Mouse (Mus musculus) cerebellum, adult 8-10 months (tissue): Measurements from ENCODE around the gene Plch2.

Experiments
- DNase-seq: peaks from one replicate; pipeline ENCODE4 v3.0.0; 2022

The Plch2 gene

DNA sequence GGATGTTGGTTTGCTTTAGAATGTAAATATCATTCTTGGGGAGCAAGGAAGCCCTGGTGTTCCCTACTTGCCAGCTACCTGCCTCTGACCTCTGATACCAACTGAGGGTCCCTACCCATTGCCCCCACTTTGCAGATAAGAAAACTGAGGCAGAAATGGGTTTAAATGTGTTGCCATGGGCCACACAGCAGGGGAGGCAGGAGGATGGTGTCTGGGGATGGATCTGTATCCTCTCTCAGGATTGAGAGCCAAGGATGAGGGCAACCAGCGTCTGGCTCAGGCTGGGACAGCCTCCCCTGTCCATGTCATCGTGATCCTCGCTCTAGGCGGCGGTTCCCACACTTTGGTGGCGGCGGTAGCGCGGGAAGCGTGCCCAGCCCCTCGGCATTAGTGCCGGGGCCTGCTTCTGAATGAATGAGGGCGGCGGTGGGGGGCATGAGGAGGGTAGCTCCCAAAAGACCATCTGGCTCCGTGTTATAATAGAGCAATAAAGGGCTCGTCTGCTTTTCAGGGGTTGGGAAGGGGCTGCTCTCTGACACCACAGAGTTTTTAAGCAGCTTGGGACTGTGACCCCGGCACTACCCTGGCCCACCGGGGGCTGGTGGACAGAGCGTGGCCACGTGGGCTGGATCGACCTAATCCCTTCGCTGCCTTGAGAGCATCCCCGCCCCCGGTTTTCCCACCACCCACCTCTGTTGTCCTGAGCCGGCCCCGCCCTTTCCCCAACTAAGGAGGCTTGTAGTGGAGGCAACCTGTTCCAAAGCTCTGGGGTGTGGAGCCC lies 103.9 kb downstream of the Plch2 start:
- DNase-seq = no peak

DNA sequence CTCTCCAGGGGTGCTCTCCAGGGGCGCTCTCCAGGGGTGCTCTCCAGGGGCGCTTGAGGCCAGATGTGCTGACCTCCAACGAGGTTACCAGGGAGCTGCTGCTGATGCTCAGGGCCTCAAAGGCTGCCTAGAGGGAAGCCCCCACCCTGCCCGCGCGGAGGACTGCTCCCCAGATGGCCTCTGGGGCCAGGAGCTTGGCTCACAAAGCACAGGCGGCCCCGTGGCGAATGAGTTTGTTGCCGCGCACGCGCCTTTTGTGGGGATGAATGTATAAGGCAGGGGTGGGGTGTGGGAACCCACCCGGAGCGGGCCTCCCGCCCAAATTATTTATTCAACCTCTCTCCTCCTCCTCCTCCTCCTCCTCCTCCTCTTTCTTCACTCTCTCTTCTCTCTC lies 107.0 kb downstream of the Plch2 start:
- DNase-seq = no peak

DNA sequence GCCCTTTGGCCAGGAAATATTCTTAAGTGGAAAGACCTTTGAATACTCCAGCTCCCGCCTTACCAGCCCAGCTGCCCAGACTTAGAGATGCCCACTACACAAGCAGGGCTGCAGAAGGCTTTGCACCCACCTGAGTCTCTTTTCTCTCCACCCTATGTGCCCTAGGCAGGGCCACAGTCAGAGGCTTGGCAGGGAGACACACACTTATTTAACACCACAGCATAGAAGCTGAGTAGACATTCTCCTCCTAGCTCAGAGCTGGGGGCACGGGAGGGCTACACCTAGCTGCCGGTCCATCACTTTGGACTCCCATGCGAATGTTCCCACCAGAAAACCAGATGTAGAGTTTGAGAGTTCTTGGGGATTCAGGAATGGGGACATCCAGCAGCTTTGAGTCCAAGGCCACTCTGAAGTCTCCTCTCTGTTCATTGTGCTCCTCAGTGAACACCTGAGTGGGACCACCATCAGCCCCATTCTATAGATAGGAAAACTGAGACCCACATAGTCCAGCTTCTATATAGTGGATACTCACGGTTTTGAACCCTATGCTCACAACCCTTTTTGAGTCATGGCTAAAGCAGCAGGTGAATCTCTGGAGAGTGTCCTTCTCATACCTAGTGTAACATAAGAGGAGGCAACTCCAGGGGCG lies 107.5 kb downstream of the Plch2 start:
- no peak for DNase-seq

DNA sequence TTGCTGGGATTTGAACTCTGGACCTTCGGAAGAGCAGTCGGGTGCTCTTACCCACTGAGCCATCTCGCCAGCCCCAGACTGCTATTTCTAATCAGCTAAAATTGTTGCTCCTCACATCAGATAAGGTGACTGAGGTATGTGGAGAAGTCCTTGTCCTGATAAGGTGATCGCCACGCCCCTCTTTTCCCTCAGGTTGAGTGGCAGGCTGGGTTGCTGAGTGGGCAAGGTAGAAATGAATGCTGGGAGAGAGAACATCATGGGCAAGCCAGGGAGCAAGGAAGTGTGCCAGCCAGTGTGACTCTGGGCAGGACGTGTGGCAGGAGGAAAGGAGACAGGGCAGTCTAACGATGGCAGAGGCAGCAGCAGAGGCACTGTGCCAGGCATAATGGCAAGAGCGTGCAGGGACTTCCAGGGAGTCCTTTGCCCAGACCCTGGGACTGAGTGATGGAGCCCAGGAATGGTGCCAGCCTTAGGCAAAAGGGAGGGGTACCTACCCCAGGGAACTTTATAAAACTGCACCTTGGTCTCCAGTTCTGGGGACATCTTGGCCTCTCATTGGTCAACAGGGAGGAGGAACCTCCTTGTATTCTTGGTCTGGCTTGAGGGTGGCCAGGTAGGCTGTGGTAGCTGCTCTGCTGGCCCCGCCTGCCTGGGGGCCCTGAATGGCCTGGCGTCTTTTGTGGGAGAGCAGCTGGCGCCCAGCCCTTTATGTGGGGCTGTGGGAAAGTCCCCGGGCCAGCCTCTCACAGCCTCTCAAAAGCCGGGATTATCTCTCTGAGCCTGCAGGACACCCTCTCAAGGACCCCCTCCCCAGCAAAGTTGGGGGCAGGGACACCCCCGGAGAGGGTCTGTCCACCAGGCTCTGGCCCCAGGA lies 108.3 kb downstream of the Plch2 start:
- no peak for DNase-seq

DNA sequence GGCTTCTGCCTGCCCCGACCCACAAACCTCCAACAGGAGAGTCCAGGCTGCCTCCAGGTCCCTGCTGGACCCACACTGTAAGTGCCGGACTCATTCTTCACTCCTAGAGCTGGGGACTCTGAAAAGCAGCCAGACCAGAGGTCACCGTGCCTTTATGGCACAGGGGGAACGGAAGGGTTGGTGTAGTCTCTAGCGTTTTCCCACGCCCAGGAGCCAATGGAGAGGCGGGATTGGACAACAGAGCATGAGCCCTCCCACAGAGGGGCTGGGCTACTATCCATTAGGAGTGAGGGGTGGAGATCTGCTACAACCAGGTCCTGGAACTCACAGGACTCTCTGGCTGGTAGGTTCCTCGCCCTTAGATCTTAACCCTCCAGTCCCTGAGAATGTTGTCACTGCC lies 110.3 kb downstream of the Plch2 start:
- DNase-seq = no peak

DNA sequence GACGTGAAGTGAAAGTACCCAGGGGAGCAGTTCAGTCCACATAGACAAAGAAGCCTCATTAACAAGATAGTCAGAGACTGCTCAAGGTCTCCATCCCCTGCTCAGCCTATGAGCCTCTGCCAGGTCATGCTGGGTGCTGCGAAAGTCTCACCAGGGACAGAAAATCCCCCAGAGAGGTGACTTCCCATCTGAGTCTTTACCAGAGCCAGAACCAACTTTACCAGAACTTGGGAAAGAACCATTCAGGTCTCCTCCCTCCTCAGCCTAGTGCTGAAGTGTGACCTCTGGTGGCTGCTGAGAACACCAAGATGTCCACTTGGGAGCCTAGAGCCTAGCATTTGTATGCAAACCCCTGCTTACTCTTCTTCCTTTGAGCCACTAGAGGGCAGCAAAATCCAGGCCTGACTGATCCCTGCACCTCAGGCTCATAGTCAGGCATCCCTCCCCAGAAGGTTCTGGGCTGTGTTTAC lies 112.4 kb downstream of the Plch2 start:
- peak; percentile 77 for DNase-seq

DNA sequence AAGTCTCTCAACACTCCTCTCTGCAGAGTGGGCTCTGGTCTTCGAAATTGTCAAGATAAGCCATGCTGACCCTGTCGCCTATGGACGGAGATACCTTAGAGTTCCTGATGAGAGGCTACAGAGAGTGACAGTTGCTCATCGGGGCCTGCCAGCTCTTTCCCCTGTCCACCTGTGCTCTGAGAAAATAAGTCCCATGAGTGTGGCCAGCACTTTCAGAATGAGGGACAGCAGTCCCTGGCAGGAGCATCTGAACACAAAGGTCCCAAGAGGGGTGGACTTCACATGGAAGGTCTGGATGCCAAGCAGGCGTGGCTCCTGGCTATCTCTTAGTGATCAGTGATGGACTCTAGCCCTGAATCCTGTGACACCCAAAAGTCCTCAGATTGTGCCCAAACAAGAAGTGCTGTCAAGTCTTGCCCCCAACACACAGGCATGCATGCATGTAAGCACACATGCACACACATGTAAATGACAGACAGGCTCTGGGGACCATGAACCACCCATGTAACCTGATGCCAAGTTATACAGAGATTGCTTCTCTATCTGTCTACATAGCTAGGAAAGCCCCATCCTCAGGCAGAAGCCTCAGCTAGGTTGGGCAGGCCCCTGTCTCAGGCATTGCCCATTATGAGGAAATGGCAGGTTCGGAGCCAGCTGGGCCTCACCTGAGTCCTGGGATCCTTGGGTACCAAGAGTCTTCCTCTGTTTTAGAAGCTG lies 113.1 kb downstream of the Plch2 start:
- no peak for DNase-seq

DNA sequence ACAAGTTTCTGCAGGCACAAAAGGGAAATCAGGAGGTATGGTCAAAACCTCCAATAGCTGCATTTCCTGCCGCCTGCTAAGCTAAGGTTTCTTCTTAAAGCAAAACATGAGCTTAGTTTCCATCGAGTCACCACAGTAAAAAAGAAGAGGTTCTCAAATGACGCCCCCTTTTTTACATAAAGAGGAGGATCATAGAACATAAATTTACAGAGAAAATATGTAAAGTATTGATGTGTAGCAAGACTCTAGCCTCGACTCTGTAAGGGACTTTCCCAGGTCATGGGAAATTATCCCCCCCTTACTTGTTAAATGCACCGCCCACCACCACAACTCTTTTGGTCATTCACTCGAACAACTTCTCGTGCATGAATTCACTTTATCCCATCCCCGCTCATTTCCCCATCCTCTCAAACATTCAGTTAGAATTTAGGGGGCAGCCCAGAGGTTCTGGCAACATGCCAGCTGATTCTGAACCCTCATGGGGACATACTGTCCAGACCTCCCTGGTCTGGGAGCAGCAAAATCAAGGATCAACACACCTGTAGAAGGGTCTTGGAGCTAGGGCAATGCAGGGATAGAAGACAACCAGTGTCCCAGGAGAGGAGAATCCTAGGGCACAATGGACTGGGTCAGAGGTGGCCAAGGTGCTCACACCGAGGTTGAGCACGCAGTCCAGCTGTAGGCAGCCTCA lies 113.8 kb downstream of the Plch2 start:
- DNase-seq = no peak

DNA sequence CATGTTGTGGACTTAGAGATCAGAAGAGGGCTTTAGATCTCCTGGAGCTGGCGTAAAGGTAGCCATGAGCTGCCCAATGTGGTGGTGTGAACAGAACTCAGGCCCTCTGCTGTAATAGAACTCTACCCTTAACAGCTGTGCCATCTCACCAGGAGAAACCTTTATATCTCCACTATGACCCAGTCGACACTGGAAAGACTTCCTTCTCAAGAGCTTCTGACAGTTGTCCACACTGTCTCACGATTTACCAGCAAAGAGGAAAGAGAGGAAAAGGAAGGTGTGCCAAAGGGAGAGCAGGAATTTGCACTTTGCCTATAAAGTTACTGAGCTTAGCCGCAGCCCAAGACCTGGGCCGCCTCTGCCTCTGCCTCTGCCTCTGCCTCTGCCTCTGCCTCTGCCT lies 114.8 kb downstream of the Plch2 start:
- no peak for DNase-seq

DNA sequence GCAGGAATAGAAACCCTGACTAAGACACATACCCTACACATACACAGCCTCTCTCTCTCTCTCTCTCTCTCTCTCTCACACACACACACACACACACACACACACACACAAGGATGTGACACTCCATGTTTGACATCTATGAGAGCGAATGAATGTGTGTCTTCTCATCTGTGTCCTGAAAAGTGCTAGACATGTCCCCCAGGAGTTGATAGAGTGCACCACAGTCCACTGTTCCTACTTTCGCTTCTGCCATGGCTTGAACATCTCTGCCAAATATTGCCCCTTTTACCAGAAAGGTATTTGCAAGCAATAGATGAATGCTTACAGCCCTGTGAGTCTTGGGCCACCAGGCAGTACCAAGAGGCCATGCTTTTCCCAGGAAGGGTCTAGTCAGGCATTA lies 116.4 kb downstream of the Plch2 start:
- no peak for DNase-seq

DNA sequence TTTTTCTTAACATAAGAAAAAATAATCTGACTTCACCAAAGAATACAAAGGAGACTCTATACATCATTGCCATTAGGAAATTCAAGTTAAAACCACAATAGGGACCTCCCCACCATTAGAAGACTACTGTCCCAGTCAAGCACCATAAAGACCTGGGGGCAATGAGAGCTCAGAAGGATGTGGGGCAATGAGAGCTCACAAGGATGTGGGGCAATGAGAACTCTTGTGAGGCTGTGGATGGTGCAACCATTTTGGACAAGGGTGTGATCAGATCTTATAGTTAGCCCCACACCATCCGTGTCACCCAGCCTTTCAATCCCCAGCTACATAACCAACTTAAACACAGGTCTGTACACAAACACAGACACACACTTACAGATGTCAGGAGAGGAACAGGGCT lies 118.8 kb downstream of the Plch2 start:
- no peak for DNase-seq

DNA sequence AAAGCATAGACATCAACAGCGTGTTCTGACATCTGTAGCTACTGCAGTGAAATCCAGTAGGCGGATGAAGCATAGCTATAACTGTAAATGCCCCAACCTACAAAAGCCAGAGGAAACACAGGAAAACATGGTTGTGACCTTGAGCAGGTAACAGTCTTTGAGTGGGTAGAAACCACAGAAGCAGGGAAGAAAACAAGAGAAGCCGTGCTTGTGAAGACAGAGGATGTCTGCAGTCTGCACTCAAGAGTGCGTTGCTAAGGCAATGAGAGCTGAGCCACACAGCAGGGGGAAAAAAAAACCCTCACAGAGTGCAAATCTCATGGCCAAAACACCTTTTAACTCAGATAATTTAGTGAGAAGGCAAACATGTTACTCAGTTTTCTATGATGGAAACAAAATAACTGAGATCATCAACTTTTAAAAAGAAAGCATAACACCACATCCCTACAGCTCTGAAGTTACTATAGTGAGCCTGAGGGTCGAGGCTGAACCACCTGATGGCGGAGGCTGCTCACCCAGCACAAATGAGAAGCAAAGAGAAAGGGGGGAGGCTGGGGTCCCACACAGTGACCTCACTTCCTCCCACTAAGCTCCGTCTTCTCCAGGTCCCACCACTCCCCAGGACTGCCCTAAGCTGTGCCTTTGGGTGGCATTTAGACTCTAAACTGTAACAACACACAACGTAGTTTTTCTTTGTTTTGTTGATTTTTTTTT lies 119.9 kb downstream of the Plch2 start:
- DNase-seq = no peak

DNA sequence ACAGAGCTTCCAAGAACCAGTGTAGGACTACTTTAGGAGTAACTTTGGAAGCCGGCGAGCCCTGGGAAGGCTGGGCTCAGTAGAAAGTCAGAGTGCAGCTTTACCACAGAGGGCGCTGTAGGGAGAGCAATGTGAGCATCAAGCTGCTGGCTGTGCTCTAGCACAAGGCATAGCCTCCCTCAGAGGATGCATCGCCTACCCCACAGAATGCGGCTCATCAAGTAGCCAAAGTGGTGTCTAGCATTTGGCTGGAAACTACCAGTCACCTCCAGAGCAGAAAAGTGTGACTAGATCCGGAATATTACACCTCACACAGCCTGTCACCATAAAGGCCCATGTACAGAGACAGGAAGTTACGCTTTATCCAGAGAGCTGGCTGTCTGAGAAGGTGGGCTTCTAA lies 120.8 kb downstream of the Plch2 start:
- DNase-seq = no peak

DNA sequence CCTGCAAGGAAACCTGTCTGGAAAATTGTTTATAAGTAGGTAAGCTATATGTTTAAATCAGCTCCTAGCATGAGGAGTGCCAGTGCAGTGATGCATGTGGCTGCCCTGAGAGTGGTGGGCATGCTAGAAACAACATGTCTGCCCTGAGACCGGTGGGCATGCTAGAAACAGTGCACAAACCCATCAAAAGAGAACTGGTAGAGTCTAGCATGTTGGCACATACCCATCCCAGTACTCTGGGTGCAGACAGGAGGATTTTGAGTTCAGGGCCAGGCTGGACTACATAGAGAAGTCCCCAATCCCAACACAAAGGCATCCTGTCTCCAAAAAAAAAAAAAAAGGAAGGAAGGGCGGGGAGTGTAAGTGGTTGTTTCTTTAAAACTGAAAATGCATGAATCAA lies 121.8 kb downstream of the Plch2 start:
- DNase-seq = no peak

DNA sequence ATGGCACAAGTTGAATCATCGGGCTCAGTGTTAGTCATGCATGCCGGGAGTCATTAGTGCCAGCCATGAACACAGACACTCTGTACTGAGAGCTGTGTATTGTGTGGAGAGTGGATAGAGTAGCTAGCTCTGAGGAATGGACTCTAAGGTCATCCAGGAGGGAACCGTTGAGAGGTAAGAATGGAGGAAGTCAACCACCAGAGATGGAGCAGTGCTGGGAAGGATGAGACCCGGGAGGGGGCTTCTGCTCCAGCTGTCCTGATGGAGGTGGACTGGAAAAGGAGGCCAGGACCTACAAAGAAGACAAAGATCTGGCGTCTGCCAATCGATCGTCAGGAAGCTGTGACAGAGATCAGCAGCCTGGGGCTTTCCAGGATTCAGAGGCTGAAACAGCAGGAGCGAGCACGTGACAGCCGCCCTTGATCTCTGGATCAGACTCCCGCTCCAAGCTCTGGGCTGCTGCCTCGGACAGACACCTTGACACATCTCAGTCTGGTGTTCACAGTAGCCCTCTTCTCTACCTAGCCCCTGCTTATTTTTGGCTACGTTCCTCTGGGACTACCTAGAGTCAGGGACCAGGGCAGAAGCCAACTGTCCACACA lies 123.2 kb downstream of the Plch2 start:
- DNase-seq = no peak
